Mouse (Mus musculus) layer of hippocampus, postnatal 10 days (tissue): Measurements from ENCODE around the gene Glrp1. TPM values are rescaled to one million over a fixed set of nuclear protein-coding genes. Genes with fewer than 3 reads are reported as not detected.

ENCODE experiments used
- DNase-seq, 2 experiments: peaks; one replicate each; pipeline ENCODE4 v3.0.0; 2021; ENCODE audit warnings: low spot score in 2 of 2
- total RNA-seq, 2 experiments: library from RNA; stranded (reverse); gene quantifications; 2 replicates each; pipeline ENCODE4 v1.2.3; 2021

Gene Glrp1
- total RNA-seq, 2 experiments from 2014 or later: not detected

GRCm38 (mm10) chr1:88463241-88463640 is 46.6 kb downstream of the Glrp1 start:
- DNase-seq: no peak

- DNase-seq: no peak
These were observed 47.4 kb downstream of the Glrp1 start for GRCm38 (mm10) chr1:88462484-88462883.

GRCm38 (mm10) chr1:88461096-88461495 is 48.8 kb downstream of the Glrp1 start:
- no peak for DNase-seq

- DNase-seq: no peak
These were observed 50.2 kb downstream of the Glrp1 start for GRCm38 (mm10) chr1:88459655-88460054.

- no peak for DNase-seq
These were observed 50.7 kb downstream of the Glrp1 start for GRCm38 (mm10) chr1:88459196-88459595.

- DNase-seq: peak; percentile 74 to 79
These were observed 53.3 kb downstream of the Glrp1 start for GRCm38 (mm10) chr1:88456451-88457072.

GRCm38 (mm10) chr1:88455761-88456160 is 54.1 kb downstream of the Glrp1 start:
- DNase-seq: no peak

GRCm38 (mm10) chr1:88454703-88455102 is 55.2 kb downstream of the Glrp1 start:
- no peak for DNase-seq

GRCm38 (mm10) chr1:88452198-88452597 is 57.7 kb downstream of the Glrp1 start:
- DNase-seq: no peak

GRCm38 (mm10) chr1:88450668-88451067 is 59.2 kb downstream of the Glrp1 start:
- no peak for DNase-seq

Other genes with a start within 250 kb of the Glrp1 start
- gene Hjurp, start 232.4 kb downstream of the Glrp1 start, total RNA-seq: 10 to 100 TPM; 44.8 to 49.1 TPM
- gene Trpm8, start 232.4 kb downstream of the Glrp1 start, total RNA-seq: under 1 TPM; 0.51 to 0.71 TPM
- under 1 TPM in 1 of 2 experiments, not detected in 1; 0.54 TPM for gene Spp2, start 103.1 kb downstream of the Glrp1 start, total RNA-seq
- 10 to 100 TPM; 52.3 to 52.5 TPM for gene Arl4c, start 192.2 kb upstream of the Glrp1 start, total RNA-seq